Mouse (Mus musculus) erythroblast, embryonic 14.5 days (primary cell): ENCODE results near the gene Pf4.

Experiments
- GATA1 ChIP-seq: IDR thresholded peaks from 2 replicates; pipeline ENCODE4 v1.6.1; 2012; ENCODE audit warnings: low read length, inconsistent platforms, mixed read lengths
- TAL1 ChIP-seq: IDR thresholded peaks from 3 replicates; pipeline ENCODE4 v1.6.1; 2012; ENCODE audit warnings: low read length, inconsistent platforms, mixed read lengths

GRCm38 (mm10) chr5:90760844-90761243, 11.4 kb upstream of the Pf4 start:
- no peak for TF ChIP-seq GATA1
- TF ChIP-seq TAL1 = no peak
